Mouse (Mus musculus): ENCODE measurements around the gene Dgki. TPM values are rescaled to one million over a fixed set of nuclear protein-coding genes. Genes with fewer than 3 reads are reported as not detected.

Gene Dgki
- polyA plus RNA-seq, 1 experiment: not detected

DNA sequence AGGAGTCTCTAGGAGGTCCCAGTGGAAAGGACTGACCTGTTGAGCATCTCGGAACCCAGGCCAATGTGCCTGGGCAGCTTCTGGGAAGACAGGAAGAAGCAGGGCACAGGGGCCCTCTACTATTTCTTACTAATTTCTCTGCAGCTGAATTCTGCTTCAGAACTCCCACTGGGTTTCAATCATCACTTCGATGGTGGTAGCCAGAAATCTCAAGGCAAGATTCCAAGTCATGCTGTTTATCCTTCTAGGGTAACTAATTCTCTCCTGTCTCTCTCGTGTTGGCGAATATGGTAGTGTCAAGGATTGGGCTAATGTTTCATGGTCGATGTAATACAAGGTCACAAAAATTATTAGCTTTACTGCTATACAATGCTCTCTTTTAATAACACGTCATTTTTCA is 455.7 kb downstream of the Dgki start:
- Histone ChIP-seq H3ac (ENCODE audit: control insufficient read depth, insufficient read length, low read depth) (no peak overlapping the region), H3K27me3 (ENCODE audit: control insufficient read depth, insufficient read depth, insufficient read length) (no peaks in the 10 kb centered on the region), H3K79me2 (ENCODE audit: control insufficient read depth, insufficient read depth) (no peaks in the 10 kb centered on the region), H3K79me3 (ENCODE audit: low read depth) (no peaks in the 10 kb centered on the region), H3K36me3 (ENCODE audit: control insufficient read depth, insufficient read depth) (no peaks in the 10 kb centered on the region), H3K4me3 (ENCODE audit: insufficient read depth, poor library complexity, severe bottlenecking) (no peak overlapping the region)
- TF ChIP-seq MYOG (IDR thresholded peaks at IDR 0.05; ENCODE audit: control insufficient read depth, extremely low read depth, insufficient read length): no peak
- TF ChIP-seq FOSL1 (IDR thresholded peaks at IDR 0.05; ENCODE audit: insufficient read depth, low read length, poor library complexity, severe bottlenecking): no peak
- no peak for TF ChIP-seq CTCF (IDR thresholded peaks at IDR 0.05; ENCODE audit: control insufficient read depth, insufficient read depth, insufficient read length)
- TF ChIP-seq USF1 (IDR thresholded peaks at IDR 0.05; ENCODE audit: low read depth): no peak
- no peak for TF ChIP-seq MAX (IDR thresholded peaks at IDR 0.05)
- no peak for TF ChIP-seq CEBPB (IDR thresholded peaks at IDR 0.05; ENCODE audit: low read depth)
- no peak for TF ChIP-seq MYOD1 (IDR thresholded peaks at IDR 0.05; ENCODE audit: control insufficient read depth, insufficient read length, low read depth)

GRCm38 (mm10) chr6:36843031-36843488 is 456.9 kb downstream of the Dgki start:
- Histone ChIP-seq H3ac (ENCODE audit: control insufficient read depth, insufficient read length, low read depth) (no peak overlapping the region), H3K79me2 (ENCODE audit: control insufficient read depth, insufficient read depth) (no peaks in the 10 kb centered on the region), H3K4me3 (ENCODE audit: insufficient read depth, poor library complexity, severe bottlenecking) (no peak overlapping the region), H3K27me3 (ENCODE audit: control insufficient read depth, insufficient read depth, insufficient read length) (no peaks in the 10 kb centered on the region), H3K79me3 (ENCODE audit: low read depth) (no peaks in the 10 kb centered on the region), H3K36me3 (ENCODE audit: control insufficient read depth, insufficient read depth) (no peaks in the 10 kb centered on the region)
- TF ChIP-seq USF1 (IDR thresholded peaks at IDR 0.05; ENCODE audit: low read depth) (no peak), CEBPB (IDR thresholded peaks at IDR 0.05; ENCODE audit: low read depth) (no peak), CTCF (IDR thresholded peaks at IDR 0.05; ENCODE audit: control insufficient read depth, insufficient read depth, insufficient read length) (no peak), FOSL1 (IDR thresholded peaks at IDR 0.05; ENCODE audit: insufficient read depth, low read length, poor library complexity, severe bottlenecking) (no peak), MYOG (IDR thresholded peaks at IDR 0.05; ENCODE audit: control insufficient read depth, extremely low read depth, insufficient read length) (no peak), MAX (IDR thresholded peaks at IDR 0.05) (no peak), MYOD1 (IDR thresholded peaks at IDR 0.05; ENCODE audit: control insufficient read depth, insufficient read length, low read depth) (no peak)

DNA sequence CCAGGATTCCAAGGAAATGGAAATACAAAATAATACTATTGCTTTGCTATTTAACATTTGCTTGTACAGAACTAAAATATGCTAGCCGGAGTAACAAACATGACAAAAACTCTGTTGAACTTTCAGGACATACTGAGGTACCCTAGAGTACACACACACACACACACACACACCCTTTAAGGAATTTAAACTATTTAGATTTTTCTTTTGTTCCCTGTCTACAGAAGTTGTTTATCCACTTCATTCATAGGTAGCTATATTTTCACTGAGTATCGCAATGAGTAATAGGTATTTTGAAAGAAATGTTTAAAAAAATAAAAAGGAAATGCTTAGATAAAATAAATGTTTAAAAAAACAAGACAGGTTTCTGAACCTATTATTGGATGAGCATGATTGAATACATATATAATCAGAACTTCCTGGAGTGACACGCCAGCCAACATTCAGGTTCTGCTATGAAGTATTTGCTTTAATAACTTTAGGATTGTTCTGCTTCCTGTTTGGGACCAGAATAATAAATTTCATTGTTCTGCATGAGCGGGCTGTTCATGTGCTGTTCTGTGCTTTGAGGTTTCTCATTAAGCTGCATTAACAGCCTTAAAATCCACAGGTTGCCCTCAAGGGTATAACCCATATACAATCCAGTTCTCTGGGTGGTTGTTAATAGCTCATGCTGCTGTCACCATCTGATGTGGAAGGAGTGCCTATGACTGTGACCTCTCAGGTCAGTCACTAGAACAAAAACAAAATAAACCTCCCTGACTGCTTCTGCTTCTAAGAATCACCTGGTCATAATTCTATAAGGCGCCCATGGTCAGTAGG is 457.7 kb downstream of the Dgki start:
- no peaks in the 10 kb centered on the region for H3K79me3 ChIP-seq (ENCODE audit: low read depth)
- no peaks in the 10 kb centered on the region for H3K36me3 ChIP-seq (ENCODE audit: control insufficient read depth, insufficient read depth)
- TF ChIP-seq MAX (IDR thresholded peaks at IDR 0.05) (no peak), FOSL1 (IDR thresholded peaks at IDR 0.05; ENCODE audit: insufficient read depth, low read length, poor library complexity, severe bottlenecking) (no peak), CTCF (IDR thresholded peaks at IDR 0.05; ENCODE audit: control insufficient read depth, insufficient read depth, insufficient read length) (no peak), MYOD1 (IDR thresholded peaks at IDR 0.05; ENCODE audit: control insufficient read depth, insufficient read length, low read depth) (no peak), CEBPB (IDR thresholded peaks at IDR 0.05; ENCODE audit: low read depth) (no peak), USF1 (IDR thresholded peaks at IDR 0.05; ENCODE audit: low read depth) (no peak), MYOG (IDR thresholded peaks at IDR 0.05; ENCODE audit: control insufficient read depth, extremely low read depth, insufficient read length) (no peak)
- H3K4me3 ChIP-seq (ENCODE audit: insufficient read depth, poor library complexity, severe bottlenecking): no peak overlapping the region
- no peaks in the 10 kb centered on the region for H3K79me2 ChIP-seq (ENCODE audit: control insufficient read depth, insufficient read depth)
- H3K27me3 ChIP-seq (ENCODE audit: control insufficient read depth, insufficient read depth, insufficient read length): no peaks in the 10 kb centered on the region
- H3ac ChIP-seq (ENCODE audit: control insufficient read depth, insufficient read length, low read depth): no peak overlapping the region

DNA sequence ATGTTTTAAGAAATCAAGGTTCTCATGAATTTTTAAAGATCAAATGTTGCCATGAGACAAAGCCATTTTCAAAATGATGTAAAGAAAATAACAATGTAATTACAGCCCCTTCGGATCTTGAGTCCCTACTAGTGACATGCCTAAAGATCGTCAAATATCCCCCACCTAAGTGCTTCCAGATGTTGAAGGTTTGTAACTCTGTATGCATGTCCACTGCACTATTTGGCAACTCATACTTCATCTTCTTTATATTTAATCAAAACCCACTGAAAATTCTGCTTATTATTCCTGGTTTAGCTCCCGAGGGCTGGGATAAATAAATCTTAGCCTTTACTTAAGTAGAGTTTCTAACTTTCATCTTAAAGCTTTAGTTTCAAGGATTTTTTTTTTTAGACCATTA is 458.3 kb downstream of the Dgki start:
- no peaks in the 10 kb centered on the region for H3K79me2 ChIP-seq (ENCODE audit: control insufficient read depth, insufficient read depth)
- H3K79me3 ChIP-seq (ENCODE audit: low read depth): no peaks in the 10 kb centered on the region
- H3K36me3 ChIP-seq (ENCODE audit: control insufficient read depth, insufficient read depth): no peaks in the 10 kb centered on the region
- no peak overlapping the region for H3ac ChIP-seq (ENCODE audit: control insufficient read depth, insufficient read length, low read depth)
- no peaks in the 10 kb centered on the region for H3K27me3 ChIP-seq (ENCODE audit: control insufficient read depth, insufficient read depth, insufficient read length)
- no peak overlapping the region for H3K4me3 ChIP-seq (ENCODE audit: insufficient read depth, poor library complexity, severe bottlenecking)
- TF ChIP-seq CEBPB (IDR thresholded peaks at IDR 0.05; ENCODE audit: low read depth) (no peak), MYOD1 (IDR thresholded peaks at IDR 0.05; ENCODE audit: control insufficient read depth, insufficient read length, low read depth) (no peak), MAX (IDR thresholded peaks at IDR 0.05) (no peak), USF1 (IDR thresholded peaks at IDR 0.05; ENCODE audit: low read depth) (no peak), MYOG (IDR thresholded peaks at IDR 0.05; ENCODE audit: control insufficient read depth, extremely low read depth, insufficient read length) (no peak), FOSL1 (IDR thresholded peaks at IDR 0.05; ENCODE audit: insufficient read depth, low read length, poor library complexity, severe bottlenecking) (no peak), CTCF (IDR thresholded peaks at IDR 0.05; ENCODE audit: control insufficient read depth, insufficient read depth, insufficient read length) (no peak)

DNA sequence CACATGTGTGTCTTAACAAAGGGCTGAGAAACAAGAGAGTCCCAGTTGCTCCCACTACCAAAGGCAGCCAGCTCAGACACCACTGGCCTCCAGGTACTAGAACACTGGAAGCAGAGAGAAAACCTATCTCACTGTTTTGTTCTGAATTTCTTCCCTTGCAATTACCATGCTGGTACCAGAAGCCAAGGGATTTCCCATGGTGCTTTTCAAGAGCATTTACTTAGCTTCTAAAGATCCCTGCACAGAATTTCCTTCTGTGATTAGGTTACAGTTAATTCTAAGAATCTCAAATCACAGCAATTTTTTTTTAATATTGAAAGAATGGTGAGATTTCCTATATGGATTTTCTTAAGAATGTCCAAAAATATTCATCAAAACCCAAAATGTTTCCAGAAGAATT is 458.8 kb downstream of the Dgki start:
- no peaks in the 10 kb centered on the region for H3K79me2 ChIP-seq (ENCODE audit: control insufficient read depth, insufficient read depth)
- H3ac ChIP-seq (ENCODE audit: control insufficient read depth, insufficient read length, low read depth): no peak overlapping the region
- TF ChIP-seq MAX (IDR thresholded peaks at IDR 0.05): no peak
- TF ChIP-seq USF1 (IDR thresholded peaks at IDR 0.05; ENCODE audit: low read depth): no peak
- no peak for TF ChIP-seq FOSL1 (IDR thresholded peaks at IDR 0.05; ENCODE audit: insufficient read depth, low read length, poor library complexity, severe bottlenecking)
- no peak for TF ChIP-seq CEBPB (IDR thresholded peaks at IDR 0.05; ENCODE audit: low read depth)
- TF ChIP-seq MYOD1 (IDR thresholded peaks at IDR 0.05; ENCODE audit: control insufficient read depth, insufficient read length, low read depth): no peak
- no peak for TF ChIP-seq MYOG (IDR thresholded peaks at IDR 0.05; ENCODE audit: control insufficient read depth, extremely low read depth, insufficient read length)
- no peak for TF ChIP-seq CTCF (IDR thresholded peaks at IDR 0.05; ENCODE audit: control insufficient read depth, insufficient read depth, insufficient read length)
- no peak overlapping the region for H3K4me3 ChIP-seq (ENCODE audit: insufficient read depth, poor library complexity, severe bottlenecking)
- H3K79me3 ChIP-seq (ENCODE audit: low read depth): no peaks in the 10 kb centered on the region
- H3K36me3 ChIP-seq (ENCODE audit: control insufficient read depth, insufficient read depth): no peaks in the 10 kb centered on the region
- no peaks in the 10 kb centered on the region for H3K27me3 ChIP-seq (ENCODE audit: control insufficient read depth, insufficient read depth, insufficient read length)
